9 mouse cellular contexts compared by ENCODE assay signal in the genomic region with DNA sequence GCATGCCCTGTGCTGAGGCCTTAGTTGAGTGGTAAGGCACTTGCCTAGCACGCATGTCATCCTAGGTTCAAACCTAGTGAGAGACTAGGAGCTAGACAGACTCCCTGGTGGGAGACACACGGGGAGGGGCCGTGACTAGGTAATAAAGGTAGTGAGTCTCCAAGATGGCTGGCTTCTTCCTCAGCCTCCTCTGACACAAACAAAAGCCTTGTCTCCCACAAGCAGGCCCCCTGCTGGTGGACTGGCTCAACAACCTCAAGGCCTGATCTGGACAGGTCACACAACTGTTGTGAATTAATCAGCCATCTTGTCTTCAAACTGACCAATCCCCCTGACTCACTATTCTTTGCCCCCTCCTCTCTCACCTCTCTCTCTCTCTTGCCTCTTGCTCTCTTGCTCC. TPM values are rescaled to one million over a fixed set of nuclear protein-coding genes. Genes with fewer than 3 reads are reported as not detected.
DNase-seq lines count a peak whose midpoint lies in the region; ATAC-seq and TF ChIP-seq lines count a peak whose summit lies in the region.
"Had no signal": no experiment of that assay in that cellular context is flagged by ENCODE, and none has a peak within 500 bp of the region (broad histone marks: within the 10 kb centered on the region; RNA-seq: fewer than 3 reads in every experiment).

No protein-coding gene starts in this region.

- 95% methylated on average over 3 of the region's 3 CpGs for WGBS in intestine, postnatal 0 days
- 87% methylated on average over 3 of the region's 3 CpGs for WGBS in intestine, embryonic 16.5 days

- ATAC-seq in intestine, postnatal 0 days: no peak
- ATAC-seq in intestine, embryonic 16.5 days: no peak
- ATAC-seq in common myeloid progenitor, adult 5-6 weeks (replicated peaks; ENCODE audit: low read depth, poor library complexity, severe bottlenecking): peak; percentile 43; the same call in 1 of the 2 replicates
- no peak for ATAC-seq in inflammation-experienced regulatory T-cells, adult 6 months

- H3K4me1 ChIP-seq in intestine, postnatal 0 days (replicated peaks; ENCODE audit: control insufficient read depth, insufficient read depth, low read length): peaks cover 3% of the 10 kb centered on the region
- peaks cover 47% of the 10 kb centered on the region for H3K4me1 ChIP-seq in intestine, embryonic 16.5 days (ENCODE audit: control insufficient read depth, insufficient read depth, low read length)

- DNase-seq in ES-CJ7 (ENCODE audit: low read depth, low spot score): peak; percentile 89
- peak; percentile 44 to 58 for DNase-seq in natural killer cell, adult 2 months (ENCODE audit: low spot score in 2 of 2)
- no peak for DNase-seq in left cerebral cortex, postnatal 25 days (ENCODE audit: low spot score in 2 of 2)
- no peak for DNase-seq in urinary bladder, postnatal 10 days (ENCODE audit: low spot score)

- no peak overlapping the region for H3K27ac ChIP-seq in intestine, postnatal 0 days (ENCODE audit: low read depth, low read length)
- H3K27ac ChIP-seq in intestine, embryonic 16.5 days (ENCODE audit: low read length): no peak overlapping the region
- H3K27ac ChIP-seq: limb, embryonic 15.5 days had no signal

- H3K9ac ChIP-seq in intestine, postnatal 0 days (ENCODE audit: low read depth, low read length): no peak overlapping the region
- H3K9ac ChIP-seq in intestine, embryonic 16.5 days (ENCODE audit: low read depth, low read length): no peak overlapping the region
- H3K9ac ChIP-seq: limb, embryonic 15.5 days had no signal

- no peak overlapping the region for H3K4me3 ChIP-seq in intestine, postnatal 0 days (ENCODE audit: low read depth, low read length)
- H3K4me3 ChIP-seq in intestine, embryonic 16.5 days (ENCODE audit: low read length): no peak overlapping the region
- H3K4me3 ChIP-seq: limb, embryonic 15.5 days had no signal

- H3K9me3 ChIP-seq in intestine, postnatal 0 days (ENCODE audit: control insufficient read depth): no peaks in the 10 kb centered on the region
- no peaks in the 10 kb centered on the region for H3K9me3 ChIP-seq in intestine, embryonic 16.5 days (ENCODE audit: control insufficient read depth, low read length)
- H3K9me3 ChIP-seq: limb, embryonic 15.5 days had no signal

- TF ChIP-seq CTCF in intestine, postnatal 0 days (IDR thresholded peaks at IDR 0.05; ENCODE audit: low read depth): peak; percentile 70

- intact Hi-C loops in left cerebral cortex, postnatal 25 days (cut with DNase I): no loop called here

- H3K27me3 ChIP-seq in intestine, postnatal 0 days (replicated peaks; ENCODE audit: control insufficient read depth, insufficient read depth, low read length): no peaks in the 10 kb centered on the region
- no peaks in the 10 kb centered on the region for H3K27me3 ChIP-seq in intestine, embryonic 16.5 days (replicated peaks; ENCODE audit: control insufficient read depth, insufficient read depth, low read length)
- H3K27me3 ChIP-seq: limb, embryonic 15.5 days had no signal

- H3K36me3 ChIP-seq in intestine, postnatal 0 days (ENCODE audit: control insufficient read depth, insufficient read depth): no peaks in the 10 kb centered on the region
- no peaks in the 10 kb centered on the region for H3K36me3 ChIP-seq in intestine, embryonic 16.5 days (ENCODE audit: control insufficient read depth, insufficient read depth, low read length)
- H3K36me3 ChIP-seq: limb, embryonic 15.5 days had no signal

- no peak overlapping the region for H3K4me2 ChIP-seq in intestine, postnatal 0 days (replicated peaks; ENCODE audit: low read depth)
- no peak overlapping the region for H3K4me2 ChIP-seq in intestine, embryonic 16.5 days (ENCODE audit: low read depth, low read length)
- H3K4me2 ChIP-seq: limb, embryonic 15.5 days had no signal

RNA-seq across cellular contexts. Expression of gene Clic4, which starts 28.3 kb away (rescaled TPM):
- polyA plus RNA-seq in intestine, postnatal 0 days (2015; fragmentation: Nextera tagmentation; extraction: Ambion mirVana): 66.9 and 67.9 TPM in 2 replicates
- polyA plus RNA-seq in intestine, embryonic 16.5 days (2015; fragmentation: Nextera tagmentation; extraction: Ambion mirVana): 107 and 109 TPM in 2 replicates
- 79.0 and 80.4 TPM in 2 replicates for total RNA-seq in common myeloid progenitor, adult 5-6 weeks (2017)
- polyA plus RNA-seq in inflammation-experienced regulatory T-cells, adult 6 months (2017; shearing (Covaris generic)): 1 to 10 TPM; 3.9 to 7.5 (median 6.4) TPM
- 10 to 100 TPM; 31.8 to 34.1 TPM for total RNA-seq in left cerebral cortex, postnatal 25 days (2021)

Comparison
In these comparisons a context has a peak if more than half of its experiments do, and no peak if none do; other contexts are left out.
1. DNase-seq: peak in ES-CJ7 (single experiment) and natural killer cell, adult 2 months (2 of 2); none in left cerebral cortex, postnatal 25 days (0 of 2) and urinary bladder, postnatal 10 days (single experiment).